Mouse (Mus musculus): Measurements from ENCODE around the gene Camkv. TPM values are rescaled to one million over a fixed set of nuclear protein-coding genes. Genes with fewer than 3 reads are reported as not detected.

Camkv gene
- total RNA-seq (2021), result 2.4 and 3.1 TPM in 2 replicates
- long read RNA-seq, transcript Camkv-201 (11 exons, 3,277 nt), result major isoform, 6 of 11 reads
- long read RNA-seq, partial matches to known transcripts, result 2 of 11 reads
- long read RNA-seq, other reads (novel, unspliced or antisense), result 1 of 11 reads

GRCm38 (mm10) chr9:107935374-107935773, at the start of gene Camkv:
Gene Camkv, plus strand, starts transcription at chr9:107935674.
- DNase-seq, result no peak

- DNase-seq, result peak; percentile 87
Observed at GRCm38 (mm10) chr9:107887804-107888266, 47.6 kb upstream of the Camkv start, which contains the start of gene Mon1a. Gene Mon1a, plus strand, starts transcription at chr9:107888151.

GRCm38 (mm10) chr9:107888267-107888850, 47.1 kb upstream of the Camkv start:
- DNase-seq, result no peak

- DNase-seq, result no peak
Observed at GRCm38 (mm10) chr9:107890260-107890659, 45.2 kb upstream of the Camkv start.

GRCm38 (mm10) chr9:107891023-107891422, 44.5 kb upstream of the Camkv start:
- DNase-seq, result no peak

- no peak for DNase-seq
Observed at GRCm38 (mm10) chr9:107898563-107898962, 36.9 kb upstream of the Camkv start.

GRCm38 (mm10) chr9:107899855-107900254, 35.6 kb upstream of the Camkv start:
- no peak for DNase-seq

- DNase-seq, result peak; percentile 68
Observed at GRCm38 (mm10) chr9:107900840-107901626, 34.4 kb upstream of the Camkv start.

GRCm38 (mm10) chr9:107901627-107901914, 33.9 kb upstream of the Camkv start:
- no peak for DNase-seq

GRCm38 (mm10) chr9:107904726-107905125, 30.7 kb upstream of the Camkv start:
- peak; percentile 82 for DNase-seq

- DNase-seq, result peak; percentile 84
Observed at GRCm38 (mm10) chr9:107906252-107906966, 29.1 kb upstream of the Camkv start, which contains the start of gene Mst1r. Gene Mst1r, plus strand, starts transcription at chr9:107906873.

- DNase-seq, result no peak
Observed at GRCm38 (mm10) chr9:107906967-107907800, 28.3 kb upstream of the Camkv start.

- DNase-seq, result no peak
Observed at GRCm38 (mm10) chr9:107907801-107908120, 27.7 kb upstream of the Camkv start.

GRCm38 (mm10) chr9:107908410-107909158, 26.9 kb upstream of the Camkv start:
- DNase-seq, result no peak

GRCm38 (mm10) chr9:107910025-107910769, 25.3 kb upstream of the Camkv start:
- DNase-seq, result no peak

- no peak for DNase-seq
Observed at GRCm38 (mm10) chr9:107914764-107915420, 20.6 kb upstream of the Camkv start.

- DNase-seq, result no peak
Observed at GRCm38 (mm10) chr9:107917895-107918608, 17.4 kb upstream of the Camkv start.

GRCm38 (mm10) chr9:107918884-107919283, 16.6 kb upstream of the Camkv start:
- DNase-seq, result no peak

- DNase-seq, result no peak
Observed at GRCm38 (mm10) chr9:107919441-107919840, 16.0 kb upstream of the Camkv start.

Measured in adrenal gland, postnatal 25 days (tissue).